ENCODE assay signal across 8 mouse cellular contexts in genomic region chr11:51391548-51391947, GRCm38 (mm10).
DNase-seq lines count a peak whose midpoint lies in the region; TF ChIP-seq lines count a peak whose summit lies in the region.

No protein-coding gene starts in this region.

- peak; percentile 85 for DNase-seq in brain, embryonic 14.5 days (ENCODE audit: low read depth)
- DNase-seq in cerebellum, adult 8-10 months = peak; percentile 83
- peak; percentile 80 to 86 for DNase-seq in layer of hippocampus, adult 18-20 months (ENCODE audit: low spot score in 2 of 2)
- peak; percentile 87 to 91 for DNase-seq in lung, adult 18-20 months
- DNase-seq in MN1 (ENCODE audit: low spot score) = no peak
- no peak for DNase-seq in thymus, postnatal 4 days
- no peak for DNase-seq in urinary bladder, postnatal 4 days (ENCODE audit: low spot score in 2 of 2)
- no peak for DNase-seq in thymus, postnatal 25 days

- TF ChIP-seq POLR2A in brain, embryonic 14.5 days (IDR thresholded peaks at IDR 0.05; ENCODE audit: borderline replicate concordance, extremely low read depth, insufficient read depth, insufficient read length, poor library complexity, severe bottlenecking) = no peak

- no peak for TF ChIP-seq CTCF in brain, embryonic 14.5 days (IDR thresholded peaks at IDR 0.05; ENCODE audit: borderline replicate concordance, extremely low read depth, insufficient read depth, insufficient read length)

Comparison
In these comparisons a context has a peak if more than half of its experiments do, and no peak if none do; other contexts are left out.
1. DNase-seq: peak in brain, embryonic 14.5 days (single experiment), cerebellum, adult 8-10 months (single experiment), layer of hippocampus, adult 18-20 months (2 of 2) and lung, adult 18-20 months (2 of 2); none in MN1 (single experiment), thymus, postnatal 4 days (single experiment), urinary bladder, postnatal 4 days (0 of 2) and thymus, postnatal 25 days (single experiment).